Mouse (Mus musculus): ENCODE measurements at regions not wholly inside any gene's neighbourhood (a gene's known extent, or its start where the extent isn't known, plus 50 kb on each side); places are given as distances from the start of the nearest gene placed in this dataset.

- Histone ChIP-seq H3K27me3 (ENCODE audit: control insufficient read depth, insufficient read depth, low read length) (no peaks in the 10 kb centered on the region), H3K36me3 (ENCODE audit: control insufficient read depth, insufficient read depth, low read length) (no peaks in the 10 kb centered on the region), H3K27ac (ENCODE audit: control insufficient read depth, insufficient read depth, low read length) (no peak overlapping the region), H3K4me3 (ENCODE audit: control insufficient read depth, insufficient read depth, low read length) (no peak overlapping the region), H3K4me1 (replicated peaks; ENCODE audit: control insufficient read depth, insufficient read depth, low read length) (no peaks in the 10 kb centered on the region)
- no peak for DNase-seq
- WGBS: 92% methylated on average over 3 of the region's 3 CpGs
- no peak for TF ChIP-seq CTCF (IDR thresholded peaks at IDR 0.05; ENCODE audit: borderline replicate concordance, control insufficient read depth, extremely low read depth, insufficient read depth, low read length, poor library complexity)
- no peak for TF ChIP-seq POLR2A (IDR thresholded peaks at IDR 0.05; ENCODE audit: control insufficient read depth, extremely low read depth, insufficient read depth, low read length, poor library complexity)
These were observed 76.9 kb upstream of the Zwint start for GRCm38 (mm10) chr10:72577713-72578112.

- no peak overlapping the region for H3K27ac ChIP-seq (ENCODE audit: control insufficient read depth, insufficient read depth, low read length)
- no peaks in the 10 kb centered on the region for H3K36me3 ChIP-seq (ENCODE audit: control insufficient read depth, insufficient read depth, low read length)
- 61% methylated on average over 7 of the region's 7 CpGs for WGBS
- H3K4me3 ChIP-seq (ENCODE audit: control insufficient read depth, insufficient read depth, low read length): no peak overlapping the region
- H3K4me1 ChIP-seq (replicated peaks; ENCODE audit: control insufficient read depth, insufficient read depth, low read length): no peaks in the 10 kb centered on the region
- no peak for TF ChIP-seq CTCF (IDR thresholded peaks at IDR 0.05; ENCODE audit: borderline replicate concordance, control insufficient read depth, extremely low read depth, insufficient read depth, low read length, poor library complexity)
- no peaks in the 10 kb centered on the region for H3K27me3 ChIP-seq (ENCODE audit: control insufficient read depth, insufficient read depth, low read length)
- DNase-seq: no peak
These were observed 76.1 kb upstream of the Zwint start for GRCm38 (mm10) chr10:72578501-72578900.

DNA sequence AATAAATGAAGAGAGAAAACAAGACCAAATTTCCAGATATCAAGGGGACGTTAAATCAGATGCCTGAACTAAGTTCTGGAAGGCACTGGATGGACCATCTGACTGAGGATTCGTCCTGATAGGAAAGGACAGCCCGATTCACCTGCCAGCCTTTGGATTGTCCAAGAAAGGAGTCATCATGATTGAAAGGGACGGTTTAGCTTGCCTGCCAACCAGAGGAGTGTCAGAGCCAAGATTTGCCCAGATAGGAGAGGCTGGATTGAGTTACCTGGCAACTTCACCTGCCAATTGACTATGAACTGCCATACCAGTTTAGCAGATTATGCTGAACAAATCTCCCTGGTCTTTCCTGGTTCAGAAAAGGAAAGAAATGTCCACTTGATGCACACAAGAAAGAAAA, 73.3 kb upstream of the Zwint start:
- 84% methylated on average over 4 of the region's 4 CpGs for WGBS
- Histone ChIP-seq H3K27ac (ENCODE audit: control insufficient read depth, insufficient read depth, low read length) (no peak overlapping the region), H3K36me3 (ENCODE audit: control insufficient read depth, insufficient read depth, low read length) (no peaks in the 10 kb centered on the region), H3K4me3 (ENCODE audit: control insufficient read depth, insufficient read depth, low read length) (no peak overlapping the region), H3K27me3 (ENCODE audit: control insufficient read depth, insufficient read depth, low read length) (no peaks in the 10 kb centered on the region), H3K4me1 (replicated peaks; ENCODE audit: control insufficient read depth, insufficient read depth, low read length) (no peaks in the 10 kb centered on the region)
- no peak for DNase-seq
- no peak for TF ChIP-seq POLR2A (IDR thresholded peaks at IDR 0.05; ENCODE audit: control insufficient read depth, extremely low read depth, insufficient read depth, low read length, poor library complexity)
- no peak for TF ChIP-seq CTCF (IDR thresholded peaks at IDR 0.05; ENCODE audit: borderline replicate concordance, control insufficient read depth, extremely low read depth, insufficient read depth, low read length, poor library complexity)

DNA sequence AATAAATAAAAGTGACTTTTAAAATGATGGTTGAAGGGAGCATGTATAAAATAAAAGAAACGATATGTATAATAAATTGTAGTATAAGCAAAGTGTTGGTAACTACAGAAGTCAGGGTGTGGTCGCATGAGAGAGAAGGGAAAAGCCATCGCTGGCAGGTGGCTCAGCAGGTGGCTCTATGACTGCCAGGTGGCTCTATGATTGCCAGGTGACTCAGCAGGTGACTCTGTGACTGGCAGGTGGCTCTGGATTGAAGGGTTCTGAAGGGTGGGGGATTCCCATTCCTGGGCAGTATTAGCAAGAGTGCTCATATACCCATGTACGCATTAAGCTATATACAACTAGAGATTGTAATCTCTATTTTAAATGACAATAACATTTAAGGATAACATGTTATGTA, 66.1 kb upstream of the Zwint start:
- whole genome bisulfite sequencing: 87% methylated on average over 4 of the region's 4 CpGs
- Histone ChIP-seq H3K4me1 (replicated peaks; ENCODE audit: control insufficient read depth, insufficient read depth, low read length) (no peaks in the 10 kb centered on the region), H3K36me3 (ENCODE audit: control insufficient read depth, insufficient read depth, low read length) (no peaks in the 10 kb centered on the region), H3K27me3 (ENCODE audit: control insufficient read depth, insufficient read depth, low read length) (no peaks in the 10 kb centered on the region), H3K27ac (ENCODE audit: control insufficient read depth, insufficient read depth, low read length) (no peak overlapping the region), H3K4me3 (ENCODE audit: control insufficient read depth, insufficient read depth, low read length) (no peak overlapping the region)
- TF ChIP-seq POLR2A (IDR thresholded peaks at IDR 0.05; ENCODE audit: control insufficient read depth, extremely low read depth, insufficient read depth, low read length, poor library complexity) (no peak), CTCF (IDR thresholded peaks at IDR 0.05; ENCODE audit: borderline replicate concordance, control insufficient read depth, extremely low read depth, insufficient read depth, low read length, poor library complexity) (no peak)
- no peak for DNase-seq

GRCm38 (mm10) chr10:72593049-72593448, 61.6 kb upstream of the Zwint start:
- Histone ChIP-seq H3K36me3 (ENCODE audit: control insufficient read depth, insufficient read depth, low read length) (no peaks in the 10 kb centered on the region), H3K27me3 (ENCODE audit: control insufficient read depth, insufficient read depth, low read length) (no peaks in the 10 kb centered on the region), H3K4me1 (replicated peaks; ENCODE audit: control insufficient read depth, insufficient read depth, low read length) (no peaks in the 10 kb centered on the region), H3K4me3 (ENCODE audit: control insufficient read depth, insufficient read depth, low read length) (no peak overlapping the region), H3K27ac (ENCODE audit: control insufficient read depth, insufficient read depth, low read length) (no peak overlapping the region)
- WGBS: 89% methylated on average over 1 of the region's 1 CpGs
- no peak for DNase-seq
- TF ChIP-seq CTCF (IDR thresholded peaks at IDR 0.05; ENCODE audit: borderline replicate concordance, control insufficient read depth, extremely low read depth, insufficient read depth, low read length, poor library complexity) (no peak), POLR2A (IDR thresholded peaks at IDR 0.05; ENCODE audit: control insufficient read depth, extremely low read depth, insufficient read depth, low read length, poor library complexity) (no peak)

All from thymus, adult 2 months (tissue).